Mouse (Mus musculus) C2C12 (cell line): Measurements from ENCODE around the gene Tpcn1. TPM values are rescaled to one million over a fixed set of nuclear protein-coding genes. Genes with fewer than 3 reads are reported as not detected.

Experiments used
- H3K27me3 ChIP-seq: one replicate; pipeline ENCODE4 v1.6.1; 2011; ENCODE audit not compliant: control insufficient read depth, insufficient read depth, insufficient read length
- H3K36me3 ChIP-seq: one replicate; pipeline ENCODE4 v1.6.1; 2011; ENCODE audit not compliant: control insufficient read depth, insufficient read depth
- H3K4me3 ChIP-seq: one replicate; pipeline ENCODE4 v1.5.1; 2011; ENCODE audit warnings: mild to moderate bottlenecking, control low read depth; ENCODE audit not compliant: poor library complexity, insufficient read depth, severe bottlenecking
- H3K79me2 ChIP-seq: one replicate; pipeline ENCODE4 v1.6.1; 2011; ENCODE audit not compliant: control insufficient read depth, insufficient read depth
- H3K79me3 ChIP-seq: one replicate; pipeline ENCODE4 v1.6.1; 2011; ENCODE audit warnings: low read depth, control low read depth
- H3ac ChIP-seq: one replicate; pipeline ENCODE3; 2011; ENCODE audit warnings: low read depth; ENCODE audit not compliant: control insufficient read depth, insufficient read length
- CEBPB ChIP-seq: IDR thresholded peaks from one replicate; pipeline ENCODE4 v1.6.1; 2011; ENCODE audit warnings: low read depth, mild to moderate bottlenecking, control low read depth, moderate library complexity
- CTCF ChIP-seq: IDR thresholded peaks from one replicate; pipeline ENCODE4 v1.5.1; 2011; ENCODE audit not compliant: control insufficient read depth, insufficient read depth, insufficient read length
- FOSL1 ChIP-seq: IDR thresholded peaks from one replicate; pipeline ENCODE4 v1.8.0; 2011; ENCODE audit warnings: mild to moderate bottlenecking, low read length; ENCODE audit not compliant: poor library complexity, insufficient read depth, severe bottlenecking
- MAX ChIP-seq: IDR thresholded peaks from one replicate; pipeline ENCODE4 v1.6.1; 2011; ENCODE audit warnings: mild to moderate bottlenecking, control low read depth
- MYOD1 ChIP-seq: IDR thresholded peaks from one replicate; pipeline ENCODE4 v1.6.1; 2011; ENCODE audit warnings: low read depth; ENCODE audit not compliant: control insufficient read depth, insufficient read length
- MYOG ChIP-seq: IDR thresholded peaks from one replicate; pipeline ENCODE4 v1.6.1; 2011; ENCODE audit not compliant: control insufficient read depth, insufficient read length; ENCODE audit errors: extremely low read depth
- USF1 ChIP-seq: IDR thresholded peaks from one replicate; pipeline ENCODE4 v1.6.1; 2011; ENCODE audit warnings: low read depth, mild to moderate bottlenecking, control low read depth, moderate library complexity
- polyA plus RNA-seq: library from polyadenylated mRNA; unstranded; fragments of >200 nt; fragmentation: generic; extraction: Trizol; gene quantifications from one replicate; pipeline ENCODE4 v1.2.1, GENCODE M21; 2012; ENCODE audit warnings: missing spikeins

Tpcn1 gene
- polyA plus RNA-seq, 1 experiment, result 34.6 TPM

GRCm38 (mm10) chr5:120495703-120496226, 92.7 kb downstream of the Tpcn1 start:
- Histone ChIP-seq H3ac (no peak overlapping the region), H3K79me3 (peaks cover 4% of the 10 kb centered on the region), H3K36me3 (peaks cover 18% of the 10 kb centered on the region), H3K4me3 (no peak overlapping the region), H3K79me2 (peaks cover under 1% of the 10 kb centered on the region), H3K27me3 (no peaks in the 10 kb centered on the region)
- no peak for TF ChIP-seq CTCF
- TF ChIP-seq CEBPB, result no peak
- no peak for TF ChIP-seq USF1
- TF ChIP-seq MYOD1, result no peak
- TF ChIP-seq FOSL1, result no peak
- no peak for TF ChIP-seq MYOG
- TF ChIP-seq MAX, result no peak

DNA sequence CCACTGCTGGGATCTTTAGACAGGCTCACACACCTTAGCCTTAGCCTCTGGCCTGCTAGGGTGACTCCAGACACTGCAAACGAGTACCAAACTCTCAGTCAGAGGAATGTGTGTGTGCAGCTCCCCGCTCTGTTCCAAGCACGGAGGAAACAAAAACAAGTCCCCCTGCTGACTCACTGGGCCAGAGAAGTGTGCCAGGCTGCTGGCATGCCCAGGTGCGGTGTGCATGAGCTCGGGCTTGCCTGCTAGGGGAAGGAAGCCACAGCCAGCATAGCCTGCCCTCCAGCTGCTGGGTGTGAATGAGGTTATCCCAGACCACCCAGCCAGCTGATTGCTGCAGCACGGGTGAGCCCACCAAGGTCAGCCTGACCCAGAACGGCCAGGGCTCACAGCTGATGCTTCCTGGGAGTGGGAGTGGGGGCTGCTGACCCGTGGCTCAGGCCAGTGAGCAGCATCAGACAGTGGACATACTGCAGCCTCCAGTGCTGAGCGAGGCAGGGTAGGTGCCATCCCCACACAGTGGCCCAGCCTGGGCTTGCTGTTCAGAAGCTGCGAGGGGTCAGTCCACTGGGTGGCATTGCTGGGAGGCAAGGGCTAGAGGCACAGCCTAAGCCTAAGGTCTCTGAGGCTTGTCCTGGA, 93.3 kb downstream of the Tpcn1 start:
- TF ChIP-seq MYOD1 (no peak), CEBPB (no peak), FOSL1 (no peak), CTCF (no peak)
- H3K79me3 ChIP-seq, result peaks cover 4% of the 10 kb centered on the region
- no peaks in the 10 kb centered on the region for H3K27me3 ChIP-seq
- no peak overlapping the region for H3ac ChIP-seq
- H3K4me3 ChIP-seq, result no peak overlapping the region
- H3K79me2 ChIP-seq, result no peaks in the 10 kb centered on the region
- H3K36me3 ChIP-seq, result peaks cover 21% of the 10 kb centered on the region

DNA sequence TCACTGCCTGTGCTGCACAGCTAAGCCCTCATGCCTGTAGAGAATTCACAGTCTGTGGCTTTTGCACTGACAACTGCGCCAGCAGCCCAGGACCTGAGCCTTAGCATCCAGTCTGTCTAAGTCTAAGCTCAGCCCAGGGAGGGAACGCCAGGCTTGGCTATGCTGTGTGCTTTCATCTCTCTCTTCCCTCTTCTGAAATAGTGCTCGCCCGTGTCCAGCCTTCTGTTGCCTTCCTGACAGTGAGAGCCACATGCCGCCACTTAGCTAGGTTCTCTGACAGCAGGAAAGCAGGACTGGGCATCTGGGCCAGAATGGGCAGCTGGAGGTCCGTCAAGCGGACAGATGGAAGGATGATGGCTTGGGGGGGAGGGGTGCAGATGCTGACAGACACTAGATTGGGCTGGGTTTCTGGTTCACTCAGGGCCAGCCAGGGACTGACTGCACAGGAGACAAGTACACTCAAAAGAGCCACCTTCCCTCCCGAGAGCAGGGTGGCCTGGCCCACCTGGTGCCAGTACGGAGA, 94.5 kb downstream of the Tpcn1 start:
- Histone ChIP-seq H3K79me3 (no peaks in the 10 kb centered on the region), H3K4me3 (no peak overlapping the region), H3K36me3 (peaks cover 22% of the 10 kb centered on the region), H3K79me2 (no peaks in the 10 kb centered on the region), H3K27me3 (no peaks in the 10 kb centered on the region), H3ac (no peak overlapping the region)
- TF ChIP-seq CEBPB (no peak), MYOD1 (no peak), MAX (no peak), FOSL1 (no peak), USF1 (no peak), CTCF (no peak)

GRCm38 (mm10) chr5:120493440-120493839, 95.0 kb downstream of the Tpcn1 start:
- Histone ChIP-seq H3K79me3 (no peaks in the 10 kb centered on the region), H3K27me3 (no peaks in the 10 kb centered on the region), H3ac (no peak overlapping the region), H3K79me2 (no peaks in the 10 kb centered on the region), H3K4me3 (no peak overlapping the region), H3K36me3 (peaks cover 27% of the 10 kb centered on the region)
- TF ChIP-seq CTCF (no peak), USF1 (no peak), MAX (no peak), FOSL1 (no peak), CEBPB (no peak), MYOD1 (no peak), MYOG (no peak)

- TF ChIP-seq USF1 (no peak), MAX (no peak), CTCF (no peak), MYOD1 (no peak), CEBPB (no peak), MYOG (no peak), FOSL1 (no peak)
- H3K36me3 ChIP-seq, result peaks cover 30% of the 10 kb centered on the region
- H3K79me2 ChIP-seq, result no peaks in the 10 kb centered on the region
- H3K79me3 ChIP-seq, result no peaks in the 10 kb centered on the region
- H3K4me3 ChIP-seq, result no peak overlapping the region
- H3ac ChIP-seq, result no peak overlapping the region
- H3K27me3 ChIP-seq, result no peaks in the 10 kb centered on the region
Measured at GRCm38 (mm10) chr5:120492437-120492836, 96.0 kb downstream of the Tpcn1 start.

DNA sequence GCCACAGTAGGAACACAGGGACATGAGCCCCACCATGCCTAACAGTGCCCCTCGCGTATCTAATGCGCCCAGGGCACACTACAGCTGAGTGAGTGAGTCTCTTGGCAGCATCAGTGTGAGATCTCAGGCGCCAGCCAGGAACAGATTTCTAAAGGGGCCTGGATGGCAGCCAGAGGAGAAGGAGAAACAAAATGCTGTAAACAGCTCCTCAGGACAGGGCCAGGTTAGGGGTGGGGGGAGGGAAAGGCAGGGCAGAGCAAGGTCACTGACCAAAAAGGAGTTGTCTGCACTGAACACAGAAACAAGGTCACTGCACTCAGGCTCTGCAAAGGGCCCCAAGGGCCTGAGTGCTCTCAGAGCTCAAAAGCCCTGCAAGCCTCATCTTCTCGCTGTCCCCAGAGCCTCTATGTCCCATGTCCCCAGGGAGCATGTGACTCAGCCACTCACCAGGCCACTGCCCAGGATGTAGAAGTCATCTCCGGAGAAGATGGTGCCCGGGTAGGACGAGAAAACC, 97.7 kb downstream of the Tpcn1 start:
- Histone ChIP-seq H3K79me2 (no peaks in the 10 kb centered on the region), H3K79me3 (no peaks in the 10 kb centered on the region), H3K36me3 (peaks cover 33% of the 10 kb centered on the region), H3K27me3 (no peaks in the 10 kb centered on the region), H3K4me3 (no peak overlapping the region), H3ac (no peak overlapping the region)
- TF ChIP-seq MYOG (no peak), FOSL1 (no peak), USF1 (no peak), CEBPB (no peak), CTCF (no peak), MAX (no peak), MYOD1 (no peak)
